Mouse (Mus musculus): ENCODE results near the gene BC107364. TPM values are rescaled to one million over a fixed set of nuclear protein-coding genes. Genes with fewer than 3 reads are reported as not detected.
"Not testable (repeated sequence)": the region's sequence is repeated elsewhere in the genome, so short reads cannot be mapped to it uniquely, and the experiment has no call there.

BC107364 gene
- polyA plus RNA-seq, 1 experiment, result not detected

DNA sequence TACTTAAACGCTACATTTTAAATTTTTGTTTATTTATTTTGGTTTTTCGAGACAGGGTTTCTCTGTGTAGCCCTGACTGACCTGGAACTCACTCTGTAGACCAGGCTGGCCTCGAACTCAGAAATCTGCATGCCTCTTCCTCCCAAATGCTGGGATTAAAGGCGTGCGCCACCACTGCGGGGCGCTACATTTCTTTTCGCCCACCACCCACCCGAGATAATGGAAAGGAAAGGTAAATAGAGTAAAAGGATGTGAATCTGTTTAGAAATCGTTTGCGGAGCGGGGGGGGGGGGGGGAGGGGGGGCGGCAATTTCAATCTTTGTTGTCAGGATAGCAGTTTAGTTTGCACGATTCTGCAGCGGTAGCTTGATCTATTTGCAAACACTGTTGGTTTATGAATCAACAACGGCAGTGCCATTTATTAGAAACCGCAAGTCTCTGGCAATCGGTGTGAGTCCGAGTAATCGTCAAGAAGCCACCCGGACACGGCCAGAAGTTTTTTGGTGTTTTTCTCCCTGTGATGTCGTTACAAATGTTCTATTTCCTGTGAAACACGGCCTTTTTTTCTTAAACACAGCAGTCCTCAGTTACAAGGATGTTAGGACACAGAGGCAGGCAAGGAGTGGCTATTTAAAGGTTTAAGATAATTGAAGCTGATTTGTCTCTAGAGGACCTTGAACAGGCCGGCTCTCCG is 35.6 kb upstream of the BC107364 start:
- H3K36me3 ChIP-seq (ENCODE audit: control insufficient read depth, insufficient read depth, low read length), result no peaks in the 10 kb centered on the region
- peak overlapping the region; percentile 52 for H3K4me3 ChIP-seq (ENCODE audit: extremely low read depth, insufficient read depth, insufficient read length)
- no peak for TF ChIP-seq POLR2A (IDR thresholded peaks at IDR 0.05; ENCODE audit: low read depth, low read length)
- TF ChIP-seq CTCF (IDR thresholded peaks at IDR 0.05; ENCODE audit: extremely low read depth, insufficient read depth, insufficient read length, insufficient replicate concordance), result no peak
- H3K27ac ChIP-seq (ENCODE audit: insufficient read depth, low read length), result peak overlapping the region; percentile 97
- peak; percentile 26 to 49 for DNase-seq (ENCODE audit: low read depth in 1 of 2, low spot score in 2 of 2)
- no peaks in the 10 kb centered on the region for H3K27me3 ChIP-seq (ENCODE audit: control insufficient read depth, insufficient read depth, low read length)
- WGBS, result 4% methylated on average over 25 of the region's 26 CpGs
- no peaks in the 10 kb centered on the region for H3K4me1 ChIP-seq (ENCODE audit: control insufficient read depth, insufficient read depth, insufficient read length)

DNA sequence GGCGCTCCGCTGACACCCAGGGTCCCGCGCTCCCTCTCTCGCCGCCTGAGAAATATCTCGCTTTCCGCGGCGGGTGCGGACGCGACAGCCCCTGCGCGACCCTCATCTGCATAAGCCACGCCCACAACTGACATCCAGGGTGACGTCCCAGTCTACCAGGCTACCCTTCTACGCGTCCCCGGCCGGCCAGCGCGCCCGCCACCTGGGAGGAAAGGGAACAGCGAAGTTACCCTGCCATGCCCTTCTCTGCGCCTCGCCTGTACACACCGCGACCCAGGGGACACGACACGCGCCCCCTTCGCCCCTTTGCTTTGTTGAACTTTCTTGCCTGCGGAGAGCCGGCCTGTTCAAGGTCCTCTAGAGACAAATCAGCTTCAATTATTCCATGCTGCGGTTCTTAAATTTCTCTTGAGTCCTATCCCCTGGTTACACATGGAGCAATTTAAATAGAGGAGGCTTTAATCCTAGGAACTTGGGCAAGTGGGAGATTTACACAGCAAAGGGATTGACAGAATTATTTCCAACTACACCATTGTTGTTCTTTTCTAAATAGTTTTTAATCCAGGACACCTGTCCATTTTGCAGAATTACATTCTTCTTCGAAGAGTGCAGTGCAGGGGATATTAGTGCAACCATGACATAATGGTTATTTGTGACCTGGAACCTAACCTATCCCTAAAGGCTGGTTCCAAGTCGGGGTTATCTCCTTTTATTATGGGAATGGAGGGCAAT is 34.9 kb upstream of the BC107364 start:
- Histone ChIP-seq H3K27ac (ENCODE audit: insufficient read depth, low read length) (peak overlapping the region; percentile 62), H3K4me3 (ENCODE audit: extremely low read depth, insufficient read depth, insufficient read length) (peak overlapping the region; percentile 39)
- not testable (repeated sequence) for H3K36me3 ChIP-seq (ENCODE audit: control insufficient read depth, insufficient read depth, low read length); H3K4me1 ChIP-seq (ENCODE audit: control insufficient read depth, insufficient read depth, insufficient read length); H3K27me3 ChIP-seq (ENCODE audit: control insufficient read depth, insufficient read depth, low read length)
- 8% methylated on average over 9 of the region's 38 CpGs for WGBS
- peak in 1 of 2 experiments; percentile 14 for DNase-seq (ENCODE audit: low read depth in 1 of 2, low spot score in 2 of 2)

DNA sequence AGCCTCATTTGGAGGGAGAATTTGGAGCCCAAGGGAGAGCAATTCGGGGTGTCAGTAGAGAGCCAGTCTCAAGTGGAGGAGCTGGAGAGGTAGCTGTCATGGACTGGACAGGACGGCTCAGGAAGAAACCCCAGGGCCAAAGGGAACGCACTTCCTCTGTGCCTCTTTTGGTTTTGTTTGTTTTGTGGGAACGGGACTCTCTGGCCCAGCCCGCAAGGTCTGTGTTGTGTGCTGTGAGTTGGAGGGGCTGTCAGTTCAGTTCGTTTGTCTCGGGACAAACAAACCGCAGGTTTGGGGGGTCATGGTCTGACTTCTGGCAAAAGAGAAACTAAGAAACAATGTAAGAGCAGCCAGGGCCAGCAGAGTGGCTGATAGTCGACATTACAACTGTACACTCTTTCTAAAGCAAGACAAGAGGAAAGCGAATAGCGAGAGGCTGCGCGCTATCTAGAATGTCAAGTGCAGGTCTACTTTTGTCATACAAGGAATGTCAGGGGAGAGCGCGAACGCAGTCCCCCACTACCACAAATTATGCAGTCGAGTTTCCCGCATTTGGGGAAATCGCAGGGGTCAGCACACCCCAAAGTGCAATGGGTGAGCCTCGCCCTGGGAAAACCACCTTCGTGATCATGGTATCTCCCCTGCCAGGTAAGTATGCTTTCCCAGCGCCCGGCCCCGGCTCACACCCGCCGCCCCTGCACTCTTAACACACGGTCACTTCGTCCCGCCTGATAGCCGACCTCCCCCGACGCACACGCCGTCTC is 34.1 kb upstream of the BC107364 start:
- not testable (repeated sequence) for H3K4me3 ChIP-seq (ENCODE audit: extremely low read depth, insufficient read depth, insufficient read length); H3K4me1 ChIP-seq (ENCODE audit: control insufficient read depth, insufficient read depth, insufficient read length); H3K36me3 ChIP-seq (ENCODE audit: control insufficient read depth, insufficient read depth, low read length); DNase-seq (ENCODE audit: low read depth in 1 of 2, low spot score in 2 of 2); H3K27me3 ChIP-seq (ENCODE audit: control insufficient read depth, insufficient read depth, low read length)
- peak overlapping the region; percentile 35; the same call in 1 of the 2 replicates for H3K27ac ChIP-seq (ENCODE audit: insufficient read depth, low read length)
- WGBS, result 2% methylated on average over 4 of the region's 34 CpGs

DNA sequence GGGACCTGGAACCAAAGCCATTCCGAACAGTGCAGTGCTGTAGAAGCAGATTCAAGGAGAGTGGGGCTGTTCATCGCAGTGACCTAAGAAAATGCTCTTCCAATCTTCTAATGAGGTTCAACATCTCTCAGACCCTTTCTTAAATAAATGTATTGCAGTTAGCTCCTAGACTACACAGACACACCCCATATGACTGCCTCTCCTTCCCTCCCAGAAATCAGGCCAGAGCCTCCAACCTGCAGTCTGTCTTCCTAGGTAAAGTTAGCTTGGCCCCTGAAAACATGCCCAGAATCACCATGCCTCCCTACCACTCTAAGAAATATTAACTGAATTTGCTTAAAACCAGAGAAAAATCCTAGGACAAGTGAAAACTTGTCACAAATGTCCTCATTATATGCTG is 33.3 kb upstream of the BC107364 start:
- no peak for TF ChIP-seq CTCF (IDR thresholded peaks at IDR 0.05; ENCODE audit: extremely low read depth, insufficient read depth, insufficient read length, insufficient replicate concordance)
- TF ChIP-seq POLR2A (IDR thresholded peaks at IDR 0.05; ENCODE audit: low read depth, low read length), result no peak
- Histone ChIP-seq H3K4me1 (ENCODE audit: control insufficient read depth, insufficient read depth, insufficient read length) (no peaks in the 10 kb centered on the region), H3K4me3 (ENCODE audit: extremely low read depth, insufficient read depth, insufficient read length) (no peak overlapping the region), H3K36me3 (ENCODE audit: control insufficient read depth, insufficient read depth, low read length) (no peaks in the 10 kb centered on the region), H3K27me3 (ENCODE audit: control insufficient read depth, insufficient read depth, low read length) (no peaks in the 10 kb centered on the region), H3K27ac (ENCODE audit: insufficient read depth, low read length) (no peak overlapping the region)
- WGBS, result 95% methylated on average over 2 of the region's 2 CpGs
- no peak for DNase-seq (ENCODE audit: low read depth in 1 of 2, low spot score in 2 of 2)

DNA sequence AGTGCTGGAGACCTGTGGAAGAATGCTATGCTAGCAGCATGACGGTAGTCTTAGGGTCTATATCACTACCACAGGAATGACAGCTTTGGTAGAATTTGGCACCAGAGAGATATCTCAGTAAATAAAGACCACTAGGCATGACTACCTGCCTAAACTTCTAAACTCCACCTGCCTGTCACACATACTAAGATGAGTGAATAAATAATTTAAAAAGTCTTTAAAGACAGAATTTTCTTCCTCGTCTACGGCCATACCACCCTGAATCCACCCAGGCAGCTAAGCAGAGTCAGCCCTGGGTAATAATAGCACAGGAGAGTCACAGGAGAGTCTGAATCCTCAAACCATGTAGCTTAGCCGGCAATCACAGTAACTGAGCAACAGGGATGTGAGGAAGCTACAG is 32.8 kb upstream of the BC107364 start:
- H3K27ac ChIP-seq (ENCODE audit: insufficient read depth, low read length), result no peak overlapping the region
- no peaks in the 10 kb centered on the region for H3K36me3 ChIP-seq (ENCODE audit: control insufficient read depth, insufficient read depth, low read length)
- H3K4me3 ChIP-seq (ENCODE audit: extremely low read depth, insufficient read depth, insufficient read length), result no peak overlapping the region
- no peaks in the 10 kb centered on the region for H3K4me1 ChIP-seq (ENCODE audit: control insufficient read depth, insufficient read depth, insufficient read length)
- H3K27me3 ChIP-seq (ENCODE audit: control insufficient read depth, insufficient read depth, low read length), result no peaks in the 10 kb centered on the region
- TF ChIP-seq POLR2A (IDR thresholded peaks at IDR 0.05; ENCODE audit: low read depth, low read length) (no peak), CTCF (IDR thresholded peaks at IDR 0.05; ENCODE audit: extremely low read depth, insufficient read depth, insufficient read length, insufficient replicate concordance) (no peak)
- DNase-seq (ENCODE audit: low read depth in 1 of 2, low spot score in 2 of 2), result no peak
- WGBS, result 95% methylated on average over 4 of the region's 4 CpGs

DNA sequence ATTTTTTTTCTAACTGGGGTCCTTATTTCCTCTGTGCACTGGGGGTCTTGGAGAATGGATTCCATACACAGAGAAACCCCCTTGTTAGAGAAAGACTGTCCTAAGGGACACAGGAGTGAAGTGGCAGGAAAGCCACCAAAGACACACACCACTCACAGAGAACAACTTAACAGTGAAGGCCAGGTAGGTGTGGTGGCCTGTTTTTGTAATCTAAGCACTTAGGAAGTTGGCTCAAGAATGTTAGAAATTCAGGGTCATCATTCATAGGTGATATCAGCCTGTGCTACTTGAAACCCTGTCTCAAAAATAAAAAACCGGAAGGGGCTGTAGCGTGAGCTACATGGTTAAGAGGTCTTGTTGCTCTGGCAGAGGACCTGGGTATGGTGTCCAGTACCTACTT is 31.8 kb upstream of the BC107364 start:
- Histone ChIP-seq H3K27me3 (ENCODE audit: control insufficient read depth, insufficient read depth, low read length) (no peaks in the 10 kb centered on the region), H3K27ac (ENCODE audit: insufficient read depth, low read length) (no peak overlapping the region), H3K36me3 (ENCODE audit: control insufficient read depth, insufficient read depth, low read length) (no peaks in the 10 kb centered on the region), H3K4me1 (ENCODE audit: control insufficient read depth, insufficient read depth, insufficient read length) (no peaks in the 10 kb centered on the region), H3K4me3 (ENCODE audit: extremely low read depth, insufficient read depth, insufficient read length) (no peak overlapping the region)
- DNase-seq (ENCODE audit: low read depth in 1 of 2, low spot score in 2 of 2), result no peak
- TF ChIP-seq POLR2A (IDR thresholded peaks at IDR 0.05; ENCODE audit: low read depth, low read length) (no peak), CTCF (IDR thresholded peaks at IDR 0.05; ENCODE audit: extremely low read depth, insufficient read depth, insufficient read length, insufficient replicate concordance) (no peak)
- WGBS, result 91% methylated on average over 2 of the region's 2 CpGs

DNA sequence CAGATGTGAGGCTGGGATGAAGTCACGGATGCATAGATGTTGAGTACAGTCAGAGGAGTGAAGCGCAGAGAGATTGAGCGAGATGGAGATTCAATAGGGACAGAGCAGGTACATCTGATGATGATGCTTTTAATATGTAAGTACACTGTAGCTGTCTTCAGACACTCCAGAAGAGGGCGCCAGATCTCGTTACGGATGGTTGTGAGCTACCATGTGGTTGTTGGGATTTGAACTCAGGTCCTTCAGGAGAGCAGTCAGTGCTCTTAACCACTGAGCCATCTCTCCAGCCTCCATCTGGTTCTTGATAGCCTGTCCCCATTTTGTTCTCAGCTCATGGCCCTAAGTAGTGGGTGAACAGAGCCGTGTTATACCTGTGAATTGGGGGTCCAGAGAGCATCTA is 30.9 kb upstream of the BC107364 start:
- H3K4me3 ChIP-seq (ENCODE audit: extremely low read depth, insufficient read depth, insufficient read length); H3K27ac ChIP-seq (ENCODE audit: insufficient read depth, low read length); H3K27me3 ChIP-seq (ENCODE audit: control insufficient read depth, insufficient read depth, low read length); H3K36me3 ChIP-seq (ENCODE audit: control insufficient read depth, insufficient read depth, low read length); H3K4me1 ChIP-seq (ENCODE audit: control insufficient read depth, insufficient read depth, insufficient read length); DNase-seq (ENCODE audit: low read depth in 1 of 2, low spot score in 2 of 2): not testable (repeated sequence)
- WGBS, result 79% methylated on average over 7 of the region's 7 CpGs

Measured in spleen, adult 2 months (tissue).